Mouse (Mus musculus) heart, postnatal 36 days (tissue): ENCODE measurements at regions not wholly inside any gene's neighbourhood (a gene's known extent, or its start where the extent isn't known, plus 50 kb on each side); places are given as distances from the start of the nearest gene placed in this dataset.
A peak's percentile ranks its signal among the peaks of the same experiment; 100 is the strongest.

Experiments used
- DNase-seq, 2 experiments: peaks; one replicate each; pipeline ENCODE4 v3.0.0; 2021 to 2022
- intact Hi-C: fragments of 180-260 bp; cut with DNase I; formaldehyde crosslinking; loops from one replicate; pipeline ENCODE4 v1.15.1; 2025

DNA sequence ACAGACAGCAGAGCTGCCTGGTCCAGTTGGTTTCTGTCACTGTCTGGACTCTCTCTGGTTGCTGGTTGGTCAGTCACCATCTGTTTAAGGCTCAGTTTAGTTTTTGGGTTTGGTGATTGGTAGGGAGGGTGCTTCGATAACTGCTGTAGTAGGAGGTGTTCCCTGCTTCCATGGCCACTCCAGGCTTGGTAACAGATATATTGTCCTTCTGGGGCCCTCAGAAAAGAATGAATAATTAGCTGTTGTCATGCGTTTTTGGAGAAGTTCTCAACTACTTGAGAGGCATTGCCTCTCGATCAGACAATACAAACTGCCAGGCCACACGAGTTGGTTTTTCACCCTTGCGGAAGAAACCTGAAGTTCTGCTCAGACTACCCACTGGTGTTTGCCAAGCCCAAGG is 451.7 kb downstream of the Sox2 start:
- intact Hi-C loops, result loop anchor here (10.0 kb wide), 3 partner anchors 383 to 1277 kb away; no protein-coding TSS in a partner anchor
- no peak for DNase-seq

DNA sequence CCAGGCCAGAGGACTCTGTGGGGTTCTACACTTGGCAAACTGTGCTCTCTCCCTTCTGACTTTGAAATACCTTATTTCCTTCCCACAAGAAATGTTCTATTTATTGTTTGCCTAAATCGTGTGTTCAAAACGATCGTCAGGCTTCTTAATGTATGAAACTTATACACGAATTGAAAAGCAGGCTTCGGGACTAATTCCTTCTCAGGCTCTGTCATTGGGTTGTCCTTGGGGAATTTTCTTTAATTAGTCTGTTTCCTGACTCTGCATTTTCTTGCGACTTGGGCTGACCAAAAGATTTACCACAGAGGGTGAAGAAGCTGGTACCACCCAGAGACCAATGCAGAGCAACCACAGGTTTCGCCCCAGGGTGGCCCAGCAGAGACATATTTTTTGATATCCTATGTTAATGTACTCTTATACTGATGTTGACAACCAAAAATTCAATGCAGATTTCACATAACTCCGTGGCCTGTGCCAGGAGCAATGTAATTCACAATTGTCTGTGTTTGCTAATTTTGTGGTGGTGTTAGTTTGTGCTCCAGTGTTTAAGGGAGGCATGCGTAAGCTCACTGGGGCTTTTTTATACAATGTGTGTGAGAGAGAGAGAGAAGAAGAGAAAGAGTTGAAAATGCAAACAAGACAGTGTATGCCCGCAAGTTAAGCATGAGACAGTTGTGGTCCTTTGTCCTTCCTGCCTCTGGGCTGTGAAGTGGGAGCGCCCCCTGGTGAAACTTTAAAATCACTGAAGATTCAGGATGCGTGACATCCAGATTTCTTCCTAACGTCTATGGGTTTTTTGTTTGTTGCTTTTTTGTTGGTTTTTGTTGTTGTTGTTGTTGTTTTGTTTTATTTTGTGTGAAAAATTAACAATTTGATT is 452.7 kb downstream of the Sox2 start:
- DNase-seq, result peak; percentile 49 to 60
- intact Hi-C loops, result loop anchor here (1.0 to 10.0 kb wide), 4 partner anchors 382 to 1278 kb away; no protein-coding TSS in a partner anchor

DNA sequence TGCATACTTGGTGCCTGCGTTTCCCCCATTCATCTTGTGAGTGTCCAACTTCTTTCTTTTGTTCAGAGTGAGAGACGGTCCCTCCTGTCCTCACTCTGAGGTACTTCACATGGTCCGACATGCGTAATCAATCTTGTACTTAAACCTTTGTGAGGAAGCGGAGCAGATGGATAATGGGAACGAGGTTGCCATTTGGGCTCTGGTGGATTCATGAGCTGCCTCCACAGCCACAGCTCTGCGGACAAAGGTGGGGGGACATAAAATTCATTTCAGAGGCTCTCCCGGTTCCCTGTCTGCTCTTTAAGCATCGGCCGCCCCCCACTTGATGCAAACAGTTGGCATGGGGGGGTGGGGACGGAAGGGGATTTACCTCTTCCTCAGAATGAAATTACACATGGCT is 454.7 kb downstream of the Sox2 start:
- no peak for DNase-seq
- intact Hi-C loops, result loop anchor here (10.0 kb wide), 3 partner anchors 380 to 1280 kb away; no protein-coding TSS in a partner anchor

DNA sequence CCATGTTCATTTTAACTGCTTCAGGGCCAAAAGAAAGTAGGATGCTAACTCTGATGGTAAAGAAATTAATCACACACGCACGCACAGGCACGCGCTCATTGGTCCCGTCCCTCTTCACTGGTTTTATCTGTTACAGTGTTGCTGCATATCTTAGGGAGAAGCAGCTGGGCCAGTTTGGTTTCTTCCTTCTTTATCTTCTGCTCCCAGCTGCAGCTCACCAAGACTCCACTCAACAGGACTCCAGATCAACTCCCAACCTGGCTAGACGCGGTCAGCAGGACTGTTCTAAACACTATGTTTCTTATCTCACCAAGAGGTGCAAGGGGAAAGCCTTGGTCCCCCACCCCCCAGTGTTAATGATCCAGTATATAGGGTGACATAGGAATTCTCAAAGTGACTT is 455.9 kb downstream of the Sox2 start:
- no peak for DNase-seq
- intact Hi-C loops, result loop anchor here (10.0 kb wide), 3 partner anchors 379 to 1281 kb away; no protein-coding TSS in a partner anchor

DNA sequence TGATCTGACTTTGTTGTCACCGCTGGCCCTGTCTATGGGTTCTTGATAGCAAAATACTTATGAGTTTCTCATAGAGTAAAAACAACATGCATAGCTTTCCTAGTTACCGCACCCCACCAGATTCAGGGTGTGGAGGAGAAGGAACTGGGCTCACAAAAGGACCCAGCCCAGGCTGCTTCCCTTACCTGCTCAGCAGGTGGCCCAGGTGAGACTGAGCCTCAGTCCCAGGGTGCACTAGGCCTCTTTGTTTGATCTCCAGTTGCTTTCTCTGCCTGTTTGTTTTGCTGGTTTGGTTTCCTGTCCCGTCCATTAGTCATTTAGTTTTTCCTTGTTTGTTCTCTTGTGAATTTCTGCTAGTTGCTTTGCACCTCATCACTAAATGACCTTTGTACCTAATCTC is 483.3 kb downstream of the Sox2 start:
- DNase-seq, result no peak
- intact Hi-C loops, result no loop called here

DNA sequence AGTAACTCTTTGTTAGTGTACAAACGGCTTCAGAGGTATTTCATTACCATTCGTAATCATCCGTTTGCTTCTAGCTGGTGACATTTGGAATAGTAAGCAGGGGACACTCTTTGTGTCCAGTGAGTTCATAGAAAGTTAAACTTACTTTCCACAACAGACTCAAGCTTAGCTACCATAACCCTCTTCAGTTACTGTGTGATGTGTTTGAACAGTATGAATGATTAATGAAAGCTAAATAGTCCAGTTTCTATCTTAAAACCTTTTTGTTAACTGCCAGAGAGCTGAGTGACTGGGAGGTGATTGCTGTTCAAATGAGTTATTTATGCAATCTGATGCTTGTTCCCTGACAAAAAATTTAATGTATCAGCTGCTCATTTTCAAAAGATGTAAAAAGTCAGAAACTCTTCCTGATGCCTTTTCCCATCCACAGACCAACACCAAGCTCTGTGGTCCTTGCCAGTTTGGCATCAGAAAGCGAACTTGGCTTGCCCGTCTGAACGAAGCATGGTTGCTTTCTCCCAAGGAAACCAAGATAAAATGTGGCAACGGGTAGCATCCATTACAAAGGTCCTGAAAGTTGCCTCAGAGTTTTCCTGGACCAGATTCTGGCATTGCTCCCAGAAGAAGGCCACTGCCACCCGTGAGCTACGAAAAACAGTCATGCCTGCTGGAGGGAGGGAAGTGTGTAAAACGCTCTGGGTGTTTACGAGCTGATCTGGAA is 491.5 kb downstream of the Sox2 start:
- intact Hi-C loops, result no loop called here

DNA sequence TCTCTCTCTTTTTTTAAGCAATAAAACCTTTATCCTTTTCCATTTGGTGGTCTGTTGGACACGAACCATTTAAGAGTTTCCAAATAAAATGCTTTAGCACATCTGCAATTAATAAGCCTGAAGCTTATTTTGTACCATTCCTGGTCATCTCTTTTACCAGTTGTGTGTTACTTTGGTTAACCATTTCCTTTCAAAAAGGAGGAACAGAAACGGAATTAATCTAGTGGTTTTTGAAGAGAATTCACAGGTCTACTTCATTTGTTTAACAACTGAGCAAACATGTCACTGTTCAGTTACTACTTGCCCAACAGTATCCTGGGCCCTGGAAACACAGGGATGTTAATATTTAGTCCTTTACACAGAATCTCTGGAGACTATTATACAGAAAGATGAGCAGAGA is 492.5 kb downstream of the Sox2 start:
- no peak for DNase-seq
- intact Hi-C loops, result no loop called here

More for the DNA sequence above, 491.5 kb downstream of the Sox2 start:
- no peak for DNase-seq

DNA sequence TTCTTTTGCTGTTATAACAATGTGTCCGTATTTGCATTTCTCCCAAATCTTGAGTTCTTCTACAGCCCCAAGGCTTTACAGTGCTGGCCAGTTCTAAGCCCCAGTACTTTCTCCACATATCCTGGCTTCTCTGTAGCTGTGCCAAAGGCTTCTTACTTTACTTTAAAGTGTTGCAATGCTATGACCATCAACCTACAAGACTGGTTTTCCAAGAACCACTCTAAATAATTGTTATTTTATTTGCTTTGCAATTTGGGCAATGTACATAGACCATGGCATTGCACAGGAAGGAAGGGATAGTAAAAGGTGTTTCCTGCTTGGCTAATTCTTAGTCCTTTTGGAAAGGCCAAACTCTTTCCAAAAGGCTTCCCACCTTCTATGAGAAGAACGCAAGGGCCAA is 495.4 kb downstream of the Sox2 start:
- intact Hi-C loops, result no loop called here
- no peak for DNase-seq

DNA sequence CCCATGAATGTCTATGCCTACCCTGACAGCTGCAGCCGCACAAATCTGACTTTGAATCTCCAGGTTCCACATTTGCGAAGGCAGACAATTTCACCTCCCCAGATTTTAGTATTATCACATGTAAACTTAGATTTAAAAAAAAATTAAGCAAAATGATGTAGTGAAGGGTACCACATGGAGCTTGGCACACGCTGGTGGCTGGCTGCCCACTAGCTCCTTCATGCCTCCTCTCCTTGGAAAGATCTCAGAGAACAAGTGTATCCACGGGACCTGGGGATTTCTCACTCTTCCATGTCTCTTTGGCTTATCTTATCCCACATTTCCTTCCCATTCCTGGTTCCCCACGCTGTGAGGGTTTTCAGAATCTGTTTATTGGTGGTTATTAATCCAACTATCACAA is 496.5 kb downstream of the Sox2 start:
- DNase-seq, result no peak
- intact Hi-C loops, result no loop called here

DNA sequence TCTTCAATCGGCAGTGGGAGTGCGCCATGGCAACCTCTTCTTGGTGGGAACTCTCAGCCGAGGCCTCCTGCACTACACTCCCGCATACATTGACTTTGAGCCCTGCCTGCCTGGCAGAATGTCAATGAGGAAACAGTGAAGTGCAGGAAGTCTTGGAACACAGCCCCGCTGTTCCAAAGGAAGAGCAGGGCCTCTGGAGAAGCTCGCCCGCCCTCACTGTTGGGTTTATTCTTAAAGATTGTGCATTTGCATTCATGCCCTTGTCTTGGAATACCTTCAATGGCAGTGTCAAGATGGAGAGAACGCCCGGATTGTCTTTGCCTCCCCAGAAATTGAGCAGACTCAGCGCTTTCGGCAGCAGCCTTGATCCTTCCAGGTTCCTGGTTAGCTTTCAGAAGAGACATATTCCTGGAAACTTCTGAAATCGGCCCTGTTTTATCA is 499.1 kb downstream of the Sox2 start:
- peak; percentile 5 to 13 for DNase-seq
- intact Hi-C loops, result no loop called here

DNA sequence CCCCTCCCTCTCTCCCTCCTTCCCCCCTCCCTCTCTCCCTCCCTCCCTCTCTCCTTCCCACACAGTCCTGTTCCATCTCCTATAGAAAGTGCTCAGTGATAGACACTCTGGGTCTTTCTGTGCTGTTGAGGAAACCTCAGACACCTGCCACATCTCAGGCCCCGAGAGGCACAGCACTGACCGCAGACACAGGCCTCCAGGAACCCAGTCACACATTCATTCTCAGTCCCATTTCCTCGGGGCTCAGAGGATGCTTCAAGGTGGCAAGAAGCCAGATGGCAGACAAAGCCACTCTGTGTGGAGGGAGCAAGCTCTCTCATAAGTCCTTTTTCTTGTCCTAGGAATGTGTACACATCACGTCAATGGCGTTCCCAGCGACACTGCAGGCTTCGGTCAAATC is 502.0 kb downstream of the Sox2 start:
- intact Hi-C loops, result no loop called here
- no peak for DNase-seq

DNA sequence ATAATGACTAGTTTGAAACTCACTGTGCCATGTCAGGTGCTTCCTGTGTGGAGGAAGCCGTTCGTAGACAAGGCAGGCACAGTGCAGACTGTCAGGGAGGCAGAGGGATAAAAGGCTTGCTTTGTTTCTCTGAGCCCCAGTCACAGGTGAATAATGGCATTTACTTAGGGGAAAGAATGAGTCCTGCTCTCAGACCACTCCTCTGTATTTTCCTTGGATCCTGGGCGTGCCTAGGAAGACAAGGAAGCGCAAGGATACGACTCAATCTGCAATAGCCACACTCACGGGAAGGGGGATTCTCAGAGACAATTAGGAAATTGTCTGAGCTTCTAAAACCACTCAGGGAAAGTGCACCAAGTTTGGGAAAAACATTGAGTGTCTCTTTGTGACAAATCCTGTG is 504.1 kb downstream of the Sox2 start:
- DNase-seq, result no peak
- intact Hi-C loops, result no loop called here

DNA sequence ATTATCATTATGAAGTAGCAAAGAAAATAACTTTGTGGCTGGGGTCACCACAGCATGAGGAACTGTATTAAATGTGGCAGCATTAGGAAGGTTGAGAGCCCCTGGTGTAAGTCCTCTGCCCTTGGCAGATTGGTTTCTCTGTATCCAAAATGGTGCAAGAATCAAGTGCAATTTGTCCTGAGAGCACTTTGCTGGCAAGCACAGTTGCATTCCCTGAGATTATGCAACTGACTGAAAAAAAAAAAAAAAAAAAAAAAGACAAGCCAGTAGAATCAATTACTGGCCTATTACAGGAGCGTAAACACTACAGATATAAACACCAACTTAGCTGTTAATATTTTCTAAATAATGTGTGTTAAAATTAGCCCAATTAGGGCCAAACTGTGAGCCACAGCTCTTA is 518.5 kb downstream of the Sox2 start:
- intact Hi-C loops, result no loop called here
- DNase-seq, result no peak

DNA sequence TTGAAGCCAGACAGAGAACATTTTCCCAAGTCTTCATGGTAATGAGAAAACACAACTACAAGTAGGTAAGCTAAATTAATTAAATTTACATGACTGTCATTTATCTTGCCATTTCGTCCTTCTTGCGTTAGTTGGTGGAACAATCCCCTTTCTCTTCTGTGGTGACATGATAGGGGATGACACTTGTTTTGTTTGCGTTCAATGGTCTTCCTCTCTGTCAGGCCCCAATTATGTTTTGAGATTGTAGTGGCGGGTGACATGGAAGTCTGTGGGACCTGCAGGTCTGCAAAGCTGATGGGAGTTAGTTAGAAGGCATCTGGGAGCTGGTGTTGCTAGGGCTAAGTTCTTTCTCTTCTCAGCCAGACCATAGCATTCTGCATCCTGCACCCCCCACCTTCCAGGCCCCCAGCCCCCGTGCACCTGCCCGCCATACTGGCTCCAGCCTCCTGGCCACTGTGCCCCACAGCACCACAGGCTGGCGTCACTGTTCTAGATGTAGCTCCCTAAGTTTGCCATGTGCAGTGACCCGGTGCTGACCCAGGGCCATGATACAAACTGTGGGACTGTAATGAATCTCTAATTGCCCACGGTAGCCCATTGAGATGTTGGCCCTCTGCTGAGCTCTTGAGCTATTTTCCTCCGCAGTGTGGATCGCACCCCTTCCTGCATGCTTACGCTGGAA is 528.7 kb downstream of the Sox2 start:
- DNase-seq, result no peak
- intact Hi-C loops, result no loop called here

DNA sequence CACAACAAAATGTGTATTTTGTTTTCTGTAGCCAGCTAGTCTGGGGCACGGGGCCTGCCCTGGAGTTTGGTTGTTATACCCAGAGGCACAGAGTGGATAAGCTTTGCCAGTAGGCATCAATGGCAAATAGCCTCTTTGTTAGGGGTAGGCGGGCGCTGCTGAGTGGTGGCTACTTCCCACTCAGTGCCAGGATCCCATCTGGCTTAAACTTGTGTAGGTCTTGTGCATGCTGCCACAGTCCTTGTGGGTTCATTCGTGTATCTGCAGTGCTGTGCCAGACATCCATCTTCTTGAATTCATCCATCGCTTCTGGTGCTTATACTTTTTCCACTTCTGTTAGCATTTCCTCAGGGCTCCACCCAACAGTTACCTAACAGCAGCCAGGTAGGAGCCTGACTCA is 545.4 kb upstream of the Atp11b start:
- intact Hi-C loops, result no loop called here
- no peak for DNase-seq

DNA sequence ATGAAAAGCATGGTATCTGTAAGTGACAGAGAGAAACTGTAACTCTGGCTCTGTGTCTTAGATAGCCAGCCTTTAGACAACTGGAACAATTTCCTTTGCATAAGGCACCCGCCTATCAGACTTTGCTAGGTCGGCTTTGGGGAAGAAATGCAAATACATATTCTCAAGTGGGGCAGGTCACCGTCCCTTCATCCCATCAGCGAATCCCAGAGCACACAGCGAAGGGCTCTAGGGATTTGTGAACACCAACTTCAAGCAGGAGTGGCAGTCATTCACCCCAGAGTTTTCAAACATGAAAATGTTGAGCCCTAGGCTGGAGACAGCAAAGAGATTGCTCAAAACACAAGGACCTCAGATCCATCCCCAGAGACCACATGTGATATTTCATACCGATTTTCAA is 534.5 kb upstream of the Atp11b start:
- no peak for DNase-seq
- intact Hi-C loops, result no loop called here

DNA sequence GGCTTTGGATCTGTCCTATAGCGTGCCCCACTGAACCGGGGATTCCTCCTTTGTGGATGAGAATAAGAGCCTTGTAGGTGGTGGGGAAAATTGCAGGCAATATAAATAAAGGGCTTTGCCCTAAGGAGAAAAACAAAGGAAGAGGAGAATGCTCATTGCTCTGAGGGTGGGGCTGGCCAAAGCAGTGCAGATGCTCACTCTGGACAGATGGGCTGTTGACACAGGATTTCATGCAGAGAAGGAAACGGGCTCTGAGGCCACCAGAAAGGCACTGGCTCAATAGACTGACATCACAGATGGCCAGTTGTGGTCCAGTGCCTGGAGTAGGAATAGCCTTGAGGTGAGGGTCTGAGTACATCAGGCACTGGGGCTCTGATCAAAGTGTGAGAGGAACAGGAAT is 532.7 kb upstream of the Atp11b start:
- no peak for DNase-seq
- intact Hi-C loops, result no loop called here

DNA sequence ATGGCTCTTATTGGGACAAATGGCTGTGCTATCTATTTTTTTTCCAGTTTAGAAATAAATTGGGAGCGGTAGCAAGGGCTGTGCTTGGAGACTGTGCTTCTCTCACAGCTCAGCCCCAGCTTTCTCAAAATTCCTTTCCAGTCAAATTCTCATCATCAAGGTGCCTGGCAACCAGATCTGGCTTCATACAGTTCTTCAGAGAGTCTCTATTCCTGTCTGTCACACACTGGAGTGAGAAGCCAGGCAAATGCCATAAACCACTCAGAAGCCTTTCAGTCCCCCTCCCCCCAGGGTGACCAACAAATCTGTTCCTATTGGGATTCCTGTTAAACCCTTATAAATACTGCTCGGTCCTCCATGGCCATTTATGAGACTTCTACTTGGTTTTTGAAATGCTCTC is 531.7 kb upstream of the Atp11b start:
- no peak for DNase-seq
- intact Hi-C loops, result no loop called here

DNA sequence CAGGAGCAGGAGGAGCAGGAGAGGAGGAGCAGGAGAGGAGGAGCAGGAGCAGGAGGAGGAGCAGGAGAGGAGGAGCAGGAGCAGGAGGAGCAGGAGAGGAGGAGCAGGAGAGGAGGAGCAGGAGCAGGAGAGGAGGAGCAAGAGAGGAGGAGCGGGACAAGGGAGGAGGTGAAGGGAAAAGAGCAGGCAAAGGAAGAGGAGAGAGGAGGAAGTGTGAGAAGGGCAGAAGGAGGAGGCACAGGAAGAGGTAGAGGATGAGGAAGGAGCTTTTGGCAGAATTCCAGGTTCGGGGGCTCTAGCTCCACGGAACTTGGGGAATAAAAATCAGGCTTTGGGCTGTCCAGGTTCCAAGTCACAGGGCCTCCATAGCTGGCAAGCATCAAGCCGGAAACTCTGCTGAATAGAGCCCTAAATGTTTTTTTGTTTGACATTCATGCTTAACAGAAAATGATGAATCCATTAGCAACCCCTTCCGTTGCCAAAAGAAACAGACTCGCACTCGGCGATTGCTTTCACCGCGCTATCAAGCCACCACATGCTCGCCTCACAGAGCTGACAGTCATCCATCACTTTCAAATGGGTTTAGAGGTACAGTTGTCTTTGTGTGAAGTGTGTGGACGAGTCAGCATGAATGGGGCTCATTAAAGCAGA is 528.7 kb upstream of the Atp11b start:
- intact Hi-C loops, result no loop called here
- DNase-seq, result no peak

DNA sequence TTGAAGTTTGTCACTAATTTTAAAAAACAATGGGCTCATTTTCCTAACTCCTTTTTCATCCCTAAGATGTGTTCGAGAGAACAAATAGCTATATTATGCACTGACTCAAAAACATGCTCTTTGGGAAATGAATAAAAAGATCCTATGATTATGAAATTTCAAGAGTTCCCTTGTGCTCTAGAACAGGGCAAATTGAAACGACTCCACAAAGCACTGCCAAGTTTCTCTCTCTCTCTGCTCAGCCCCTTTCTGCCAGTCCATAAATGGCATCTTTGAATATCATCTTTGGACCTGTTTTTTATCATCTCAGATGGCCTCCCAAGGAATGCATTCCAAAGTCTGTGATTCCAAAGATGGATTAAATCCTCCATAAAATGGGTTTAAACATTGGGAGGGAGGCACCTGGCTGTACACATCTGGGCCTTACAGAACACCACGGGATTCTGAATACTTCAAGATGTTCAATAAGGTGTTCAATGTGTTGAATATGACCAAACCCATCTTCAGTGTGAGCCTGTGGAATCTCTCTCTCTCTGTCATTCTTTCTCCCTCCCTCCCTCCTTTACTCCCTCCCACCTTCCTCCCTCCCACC is 528.0 kb upstream of the Atp11b start:
- DNase-seq, result no peak
- intact Hi-C loops, result no loop called here
